Mouse (Mus musculus) neural tube, embryonic 12.5 days (tissue): Measurements from ENCODE around the gene Filip1. TPM values are rescaled to one million over a fixed set of nuclear protein-coding genes. Genes with fewer than 3 reads are reported as not detected.
"Not testable (repeated sequence)": the region's sequence is repeated elsewhere in the genome, so short reads cannot be mapped to it uniquely, and the experiment has no call there.

Experiments
- ATAC-seq: fragments of 200-750 bp; cut with Nextera tagmentation; 2 replicates; pipeline ENCODE4 v1.8.0; 2017; ENCODE audit warnings: low read depth, mild to moderate bottlenecking, moderate TSS enrichment, moderate library complexity; ENCODE audit not compliant: low FRiP score
- H3K27ac ChIP-seq: fragments of 300-500 bp; sonication (generic); 2 replicates; pipeline ENCODE4 v1.5.1; 2016
- H3K27me3 ChIP-seq: fragments of 300-500 bp; sonication (generic); replicated peaks from 2 replicates; pipeline ENCODE4 v1.6.1; 2016; ENCODE audit warnings: mild to moderate bottlenecking
- H3K36me3 ChIP-seq: fragments of 300-500 bp; sonication (generic); 2 replicates; pipeline ENCODE4 v1.6.1; 2016; ENCODE audit warnings: mild to moderate bottlenecking
- H3K4me1 ChIP-seq: fragments of 300-500 bp; sonication (generic); 2 replicates; pipeline ENCODE4 v1.6.1; 2016
- H3K4me2 ChIP-seq: fragments of 300-500 bp; sonication (generic); replicated peaks from 2 replicates; pipeline ENCODE4 v1.6.1; 2016; ENCODE audit warnings: mild to moderate bottlenecking
- H3K4me3 ChIP-seq: fragments of 300-500 bp; sonication (generic); 2 replicates; pipeline ENCODE4 v1.5.1; 2016
- H3K9ac ChIP-seq: fragments of 300-500 bp; sonication (generic); 2 replicates; pipeline ENCODE4 v1.6.1; 2016; ENCODE audit warnings: mild to moderate bottlenecking
- H3K9me3 ChIP-seq: fragments of 300-500 bp; sonication (generic); 2 replicates; pipeline ENCODE4 v1.6.1; 2016; ENCODE audit warnings: mild to moderate bottlenecking
- WGBS: fragments of 180-500 bp; shearing (Covaris S2); methylation state at CpG from one replicate; pipeline ENCODE4 v1.1.7; 2016; 5-methylcytosine and 5-hydroxymethylcytosine counted together
- polyA plus RNA-seq: library from polyadenylated mRNA; unstranded; fragments of >200 nt; fragmentation: Nextera tagmentation; extraction: Ambion mirVana; gene quantifications from 2 replicates; pipeline ENCODE4 v1.2.1, GENCODE M21; 2016

Filip1 gene
- polyA plus RNA-seq = 3.5 and 4.0 TPM in 2 replicates

GRCm38 (mm10) chr9:80012751-80013150, at the start of gene Filip1:
Gene Filip1 (minus strand): TSS chr9:80012851.
- ATAC-seq = no peak
- H3K4me3 ChIP-seq = no peak within 1 kb of the TSS
- H3K36me3 ChIP-seq = no peaks in the 10 kb centered on the region
- H3K27me3 ChIP-seq = no peaks in the 10 kb centered on the region
- no peak within 1 kb of the TSS for H3K9ac ChIP-seq
- no peaks in the 10 kb centered on the region for H3K4me1 ChIP-seq
- H3K9me3 ChIP-seq = no peaks in the 10 kb centered on the region
- WGBS = 76% methylated on average over 7 of the region's 7 CpGs
- no peak within 1 kb of the TSS for H3K4me2 ChIP-seq
- H3K27ac ChIP-seq = no peak within 1 kb of the TSS

GRCm38 (mm10) chr9:80057690-80058089, 45.0 kb upstream of the Filip1 start:
- 85% methylated on average over 2 of the region's 2 CpGs for WGBS
- no peaks in the 10 kb centered on the region for H3K27me3 ChIP-seq
- H3K9ac ChIP-seq = no peak overlapping the region
- no peaks in the 10 kb centered on the region for H3K36me3 ChIP-seq
- no peak for ATAC-seq
- 0 out of 2 replicates have a peak, but pooled peaks cover 7% of the 10 kb centered on the region for H3K9me3 ChIP-seq
- H3K4me3 ChIP-seq = no peak overlapping the region
- H3K27ac ChIP-seq = no peak overlapping the region
- no peak overlapping the region for H3K4me2 ChIP-seq
- no peaks in the 10 kb centered on the region for H3K4me1 ChIP-seq

- ATAC-seq = no peak
- H3K9me3 ChIP-seq = 0 out of 2 replicates have a peak, but pooled peaks cover 7% of the 10 kb centered on the region
- H3K36me3 ChIP-seq = no peaks in the 10 kb centered on the region
- WGBS = 81% methylated on average over 5 of the region's 5 CpGs
- no peak overlapping the region for H3K4me2 ChIP-seq
- H3K27me3 ChIP-seq = no peaks in the 10 kb centered on the region
- H3K27ac ChIP-seq = no peak overlapping the region
- no peaks in the 10 kb centered on the region for H3K4me1 ChIP-seq
- H3K9ac ChIP-seq = no peak overlapping the region
- no peak overlapping the region for H3K4me3 ChIP-seq
Measured at GRCm38 (mm10) chr9:80052951-80053350, 40.3 kb upstream of the Filip1 start.

- H3K36me3 ChIP-seq, ATAC-seq, H3K4me3 ChIP-seq, H3K27ac ChIP-seq, H3K9ac ChIP-seq, H3K4me2 ChIP-seq, H3K9me3 ChIP-seq, H3K4me1 ChIP-seq, H3K27me3 ChIP-seq: not testable (repeated sequence)
- 37% methylated on average over 5 of the region's 5 CpGs for WGBS
Measured at GRCm38 (mm10) chr9:80049271-80049670, 36.6 kb upstream of the Filip1 start.

- H3K4me1 ChIP-seq, H3K9me3 ChIP-seq, H3K9ac ChIP-seq, ATAC-seq, H3K4me2 ChIP-seq, H3K36me3 ChIP-seq, H3K4me3 ChIP-seq, H3K27ac ChIP-seq, H3K27me3 ChIP-seq: not testable (repeated sequence)
- 87% methylated on average over 4 of the region's 4 CpGs for WGBS
Measured at GRCm38 (mm10) chr9:80044301-80044700, 31.6 kb upstream of the Filip1 start.

GRCm38 (mm10) chr9:80039296-80039815, 26.7 kb upstream of the Filip1 start:
- no peak overlapping the region for H3K27ac ChIP-seq
- H3K27me3 ChIP-seq = no peaks in the 10 kb centered on the region
- no peak for ATAC-seq
- WGBS = 11% methylated on average over 2 of the region's 2 CpGs
- H3K9me3 ChIP-seq = no peaks in the 10 kb centered on the region
- no peak overlapping the region for H3K4me2 ChIP-seq
- no peak overlapping the region for H3K4me3 ChIP-seq
- H3K9ac ChIP-seq = no peak overlapping the region
- H3K4me1 ChIP-seq = no peaks in the 10 kb centered on the region
- no peaks in the 10 kb centered on the region for H3K36me3 ChIP-seq

GRCm38 (mm10) chr9:80037997-80038383, 25.3 kb upstream of the Filip1 start:
- no peak overlapping the region for H3K9ac ChIP-seq
- ATAC-seq = no peak
- H3K4me2 ChIP-seq = no peak overlapping the region
- no peaks in the 10 kb centered on the region for H3K9me3 ChIP-seq
- no peak overlapping the region for H3K27ac ChIP-seq
- no peaks in the 10 kb centered on the region for H3K27me3 ChIP-seq
- no peaks in the 10 kb centered on the region for H3K36me3 ChIP-seq
- H3K4me3 ChIP-seq = no peak overlapping the region
- H3K4me1 ChIP-seq = no peaks in the 10 kb centered on the region

- WGBS = 92% methylated on average over 13 of the region's 13 CpGs
- no peak for ATAC-seq
- no peaks in the 10 kb centered on the region for H3K27me3 ChIP-seq
Measured at GRCm38 (mm10) chr9:80037262-80037996, 24.8 kb upstream of the Filip1 start.

GRCm38 (mm10) chr9:80026581-80027021, 13.9 kb upstream of the Filip1 start:
- H3K4me3 ChIP-seq = no peak overlapping the region
- H3K36me3 ChIP-seq = no peaks in the 10 kb centered on the region
- ATAC-seq = no peak
- no peak overlapping the region for H3K4me2 ChIP-seq
- H3K4me1 ChIP-seq = no peaks in the 10 kb centered on the region
- no peak overlapping the region for H3K27ac ChIP-seq
- H3K9ac ChIP-seq = no peak overlapping the region
- 76% methylated on average over 6 of the region's 6 CpGs for WGBS
- no peaks in the 10 kb centered on the region for H3K9me3 ChIP-seq
- H3K27me3 ChIP-seq = no peaks in the 10 kb centered on the region

More at GRCm38 (mm10) chr9:80037262-80037996, 24.8 kb upstream of the Filip1 start:
- Histone ChIP-seq H3K27ac (no peak overlapping the region), H3K4me3 (no peak overlapping the region), H3K36me3 (no peaks in the 10 kb centered on the region), H3K4me1 (no peaks in the 10 kb centered on the region), H3K4me2 (no peak overlapping the region), H3K9ac (no peak overlapping the region), H3K9me3 (no peaks in the 10 kb centered on the region)

GRCm38 (mm10) chr9:80026017-80026416, 13.4 kb upstream of the Filip1 start:
- no peaks in the 10 kb centered on the region for H3K36me3 ChIP-seq
- ATAC-seq = no peak
- H3K27me3 ChIP-seq = no peaks in the 10 kb centered on the region
- H3K4me3 ChIP-seq = no peak overlapping the region
- no peaks in the 10 kb centered on the region for H3K9me3 ChIP-seq
- H3K9ac ChIP-seq = no peak overlapping the region
- H3K27ac ChIP-seq = no peak overlapping the region
- no peak overlapping the region for H3K4me2 ChIP-seq
- no peaks in the 10 kb centered on the region for H3K4me1 ChIP-seq
- 5% methylated on average over 2 of the region's 2 CpGs for WGBS

- H3K9me3 ChIP-seq, H3K9ac ChIP-seq, H3K4me1 ChIP-seq, H3K4me2 ChIP-seq, H3K36me3 ChIP-seq, H3K27ac ChIP-seq, H3K4me3 ChIP-seq, H3K27me3 ChIP-seq, ATAC-seq: not testable (repeated sequence)
- WGBS = 92% methylated on average over 5 of the region's 5 CpGs
Measured at GRCm38 (mm10) chr9:80025347-80025746, 12.7 kb upstream of the Filip1 start.

- H3K36me3 ChIP-seq = no peaks in the 10 kb centered on the region
- no peaks in the 10 kb centered on the region for H3K9me3 ChIP-seq
- no peak for ATAC-seq
- H3K4me3 ChIP-seq = no peak overlapping the region
- no peaks in the 10 kb centered on the region for H3K4me1 ChIP-seq
- H3K4me2 ChIP-seq = no peak overlapping the region
- H3K9ac ChIP-seq = no peak overlapping the region
- WGBS = 76% methylated on average over 8 of the region's 8 CpGs
- H3K27me3 ChIP-seq = no peaks in the 10 kb centered on the region
- no peak overlapping the region for H3K27ac ChIP-seq
Measured at GRCm38 (mm10) chr9:80022821-80023220, 10.2 kb upstream of the Filip1 start.

- Histone ChIP-seq H3K36me3 (no peaks in the 10 kb centered on the region), H3K27ac (no peak overlapping the region), H3K9ac (no peak overlapping the region), H3K4me1 (no peaks in the 10 kb centered on the region), H3K4me3 (no peak overlapping the region), H3K4me2 (no peak overlapping the region), H3K9me3 (no peaks in the 10 kb centered on the region), H3K27me3 (no peaks in the 10 kb centered on the region)
- no peak for ATAC-seq
- 53% methylated on average over 1 of the region's 1 CpGs for WGBS
Measured at GRCm38 (mm10) chr9:80021648-80022047, 9.0 kb upstream of the Filip1 start.
